Mouse (Mus musculus) hindbrain, embryonic 16.5 days (tissue): Measurements from ENCODE around the gene Plod1. TPM values are rescaled to one million over a fixed set of nuclear protein-coding genes. Genes with fewer than 3 reads are reported as not detected.

Experiments
- ATAC-seq: fragments of 200-750 bp; cut with Nextera tagmentation; 2 replicates; pipeline ENCODE4 v1.8.0; 2017; ENCODE audit warnings: moderate TSS enrichment, moderate library complexity
- H3K27ac ChIP-seq: fragments of 300-500 bp; sonication (generic); 2 replicates; pipeline ENCODE4 v1.5.1; 2014; ENCODE audit warnings: low read depth, mild to moderate bottlenecking, control low read depth, low read length, moderate library complexity
- H3K27me3 ChIP-seq: fragments of 300-500 bp; sonication (generic); replicated peaks from 2 replicates; pipeline ENCODE4 v1.6.1; 2014; ENCODE audit warnings: low read length; ENCODE audit not compliant: control insufficient read depth, insufficient read depth
- H3K36me3 ChIP-seq: fragments of 300-500 bp; sonication (generic); 2 replicates; pipeline ENCODE4 v1.6.1; 2014; ENCODE audit warnings: mild to moderate bottlenecking, low read length, moderate library complexity, mixed read lengths; ENCODE audit not compliant: control insufficient read depth, insufficient read depth
- H3K4me1 ChIP-seq: fragments of 300-500 bp; sonication (generic); 2 replicates; pipeline ENCODE4 v1.6.1; 2014; ENCODE audit warnings: low read depth, low read length; ENCODE audit not compliant: control insufficient read depth, insufficient read depth
- H3K4me2 ChIP-seq: fragments of 300-500 bp; sonication (generic); 2 replicates; pipeline ENCODE4 v1.6.1; 2014; ENCODE audit warnings: mild to moderate bottlenecking, low read length, control low read depth, moderate library complexity
- H3K4me3 ChIP-seq: fragments of 300-500 bp; sonication (generic); 2 replicates; pipeline ENCODE4 v1.5.1; 2014; ENCODE audit warnings: mild to moderate bottlenecking, low read length, control low read depth, moderate library complexity
- H3K9ac ChIP-seq: fragments of 300-500 bp; sonication (generic); 2 replicates; pipeline ENCODE4 v1.6.1; 2014; ENCODE audit warnings: low read depth, mild to moderate bottlenecking, control low read depth, low read length, moderate library complexity
- H3K9me3 ChIP-seq: fragments of 300-500 bp; sonication (generic); 2 replicates; pipeline ENCODE4 v1.6.1; 2014; ENCODE audit warnings: mild to moderate bottlenecking, low read length, moderate library complexity; ENCODE audit not compliant: control insufficient read depth
- WGBS: fragments of 180-500 bp; shearing (Covaris S2); extraction: QIAGEN DNeasy Blood & Tissue Kit; methylation state at CpG from one replicate; pipeline ENCODE4 v1.1.7; 2014; 5-methylcytosine and 5-hydroxymethylcytosine counted together
- polyA plus RNA-seq: library from polyadenylated mRNA; unstranded; fragments of >200 nt; fragmentation: Nextera tagmentation; extraction: Ambion mirVana; gene quantifications from 2 replicates; pipeline ENCODE4 v1.2.1, GENCODE M21; 2015

Gene Plod1
- polyA plus RNA-seq, 1 experiment from 2014 or later = 28.4 TPM

GRCm38 (mm10) chr4:147963623-147964022 is 27.1 kb upstream of the Plod1 start:
- Histone ChIP-seq H3K4me2 (no peak overlapping the region), H3K9ac (no peak overlapping the region), H3K9me3 (no peaks in the 10 kb centered on the region), H3K4me1 (no peaks in the 10 kb centered on the region), H3K4me3 (no peak overlapping the region), H3K36me3 (no peaks in the 10 kb centered on the region), H3K27me3 (no peaks in the 10 kb centered on the region), H3K27ac (no peak overlapping the region)
- 88% methylated on average over 15 of the region's 15 CpGs for WGBS
- no peak for ATAC-seq

GRCm38 (mm10) chr4:147962781-147963180 is 26.2 kb upstream of the Plod1 start:
- H3K27ac ChIP-seq = no peak overlapping the region
- H3K9me3 ChIP-seq = no peaks in the 10 kb centered on the region
- H3K4me2 ChIP-seq = no peak overlapping the region
- no peak for ATAC-seq
- no peak overlapping the region for H3K4me3 ChIP-seq
- H3K27me3 ChIP-seq = no peaks in the 10 kb centered on the region
- WGBS = 53% methylated on average over 6 of the region's 6 CpGs
- no peaks in the 10 kb centered on the region for H3K36me3 ChIP-seq
- H3K9ac ChIP-seq = no peak overlapping the region
- no peaks in the 10 kb centered on the region for H3K4me1 ChIP-seq

- Histone ChIP-seq H3K36me3 (no peaks in the 10 kb centered on the region), H3K4me2 (no peak overlapping the region), H3K4me1 (no peaks in the 10 kb centered on the region), H3K9ac (no peak overlapping the region), H3K27me3 (no peaks in the 10 kb centered on the region), H3K4me3 (no peak overlapping the region), H3K27ac (no peak overlapping the region), H3K9me3 (no peaks in the 10 kb centered on the region)
- peak; percentile 81; the same call in 1 of the 2 replicates for ATAC-seq
- WGBS = 48% methylated on average over 6 of the region's 6 CpGs
These were observed 23.6 kb upstream of the Plod1 start for GRCm38 (mm10) chr4:147959881-147960831.

- no peak for ATAC-seq
- 42% methylated on average over 11 of the region's 11 CpGs for WGBS
These were observed 20.6 kb upstream of the Plod1 start for GRCm38 (mm10) chr4:147957141-147957540.

GRCm38 (mm10) chr4:147953590-147953989 is 17.0 kb upstream of the Plod1 start:
- Histone ChIP-seq H3K4me3 (no peak overlapping the region), H3K36me3 (peaks cover 3% of the 10 kb centered on the region), H3K4me1 (no peaks in the 10 kb centered on the region), H3K27me3 (no peaks in the 10 kb centered on the region), H3K9me3 (no peaks in the 10 kb centered on the region), H3K4me2 (no peak overlapping the region), H3K9ac (no peak overlapping the region), H3K27ac (no peak overlapping the region)
- no peak for ATAC-seq
- 9% methylated on average over 4 of the region's 4 CpGs for WGBS

More at GRCm38 (mm10) chr4:147957141-147957540, 20.6 kb upstream of the Plod1 start:
- Histone ChIP-seq H3K9ac (no peak overlapping the region), H3K4me1 (no peaks in the 10 kb centered on the region), H3K4me2 (no peak overlapping the region), H3K9me3 (no peaks in the 10 kb centered on the region), H3K36me3 (no peaks in the 10 kb centered on the region), H3K27ac (no peak overlapping the region), H3K27me3 (no peaks in the 10 kb centered on the region), H3K4me3 (no peak overlapping the region)

GRCm38 (mm10) chr4:147947511-147947910 is 10.9 kb upstream of the Plod1 start:
- H3K4me2 ChIP-seq = no peak overlapping the region
- no peak overlapping the region for H3K9ac ChIP-seq
- H3K27me3 ChIP-seq = no peaks in the 10 kb centered on the region
- peaks cover 27% of the 10 kb centered on the region for H3K36me3 ChIP-seq
- ATAC-seq = no peak
- H3K27ac ChIP-seq = no peak overlapping the region
- peaks cover 11% of the 10 kb centered on the region for H3K4me1 ChIP-seq
- 60% methylated on average over 2 of the region's 2 CpGs for WGBS
- no peak overlapping the region for H3K4me3 ChIP-seq
- H3K9me3 ChIP-seq = no peaks in the 10 kb centered on the region

- Histone ChIP-seq H3K36me3 (peaks cover 24% of the 10 kb centered on the region), H3K9ac (no peak overlapping the region), H3K4me1 (peaks cover 26% of the 10 kb centered on the region), H3K4me3 (no peak overlapping the region), H3K4me2 (no peak overlapping the region), H3K27ac (no peak overlapping the region), H3K27me3 (no peaks in the 10 kb centered on the region), H3K9me3 (no peaks in the 10 kb centered on the region)
- 96% methylated on average over 1 of the region's 1 CpGs for WGBS
- no peak for ATAC-seq
These were observed 6.4 kb upstream of the Plod1 start for GRCm38 (mm10) chr4:147943005-147943404.

GRCm38 (mm10) chr4:147941045-147942020 is 4.8 kb upstream of the Plod1 start:
- H3K27ac ChIP-seq = peak overlapping the region; percentile 80
- peaks cover 26% of the 10 kb centered on the region for H3K4me1 ChIP-seq
- H3K27me3 ChIP-seq = no peaks in the 10 kb centered on the region; the same call in 1 of the 2 replicates
- H3K36me3 ChIP-seq = peaks cover 18% of the 10 kb centered on the region
- peak overlapping the region; percentile 93 for H3K9ac ChIP-seq
- WGBS = 13% methylated on average over 41 of the region's 88 CpGs
- H3K4me2 ChIP-seq = peak overlapping the region; percentile 99
- peak; percentile 51 for ATAC-seq
- H3K9me3 ChIP-seq = no peaks in the 10 kb centered on the region
- peak overlapping the region; percentile 98 for H3K4me3 ChIP-seq
